Mouse (Mus musculus) neural tube, embryonic 14.5 days (tissue): ENCODE results near the gene Socs7. TPM values are rescaled to one million over a fixed set of nuclear protein-coding genes. Genes with fewer than 3 reads are reported as not detected.
"Not testable (repeated sequence)": the region's sequence is repeated elsewhere in the genome, so short reads cannot be mapped to it uniquely, and the experiment has no call there.

Experiments
- ATAC-seq: fragments of 200-750 bp; cut with Nextera tagmentation; 2 replicates; pipeline ENCODE4 v1.8.0; 2017; ENCODE audit warnings: low read depth, mild to moderate bottlenecking, moderate TSS enrichment, moderate library complexity
- H3K27ac ChIP-seq: fragments of 300-500 bp; sonication (generic); 2 replicates; pipeline ENCODE4 v1.5.1; 2014; ENCODE audit warnings: low read depth, mild to moderate bottlenecking, control low read depth, low read length, moderate library complexity, mixed read lengths
- H3K27me3 ChIP-seq: fragments of 300-500 bp; sonication (generic); 2 replicates; pipeline ENCODE4 v1.6.1; 2014; ENCODE audit warnings: low read length; ENCODE audit not compliant: control insufficient read depth, insufficient read depth
- H3K36me3 ChIP-seq: fragments of 300-500 bp; sonication (generic); 2 replicates; pipeline ENCODE4 v1.6.1; 2014; ENCODE audit warnings: low read length, mixed read lengths; ENCODE audit not compliant: control insufficient read depth, insufficient read depth
- H3K4me1 ChIP-seq: fragments of 300-500 bp; sonication (generic); 2 replicates; pipeline ENCODE4 v1.6.1; 2014; ENCODE audit warnings: low read length; ENCODE audit not compliant: control insufficient read depth, insufficient read depth
- H3K4me2 ChIP-seq: fragments of 300-500 bp; sonication (generic); 2 replicates; pipeline ENCODE4 v1.6.1; 2014; ENCODE audit warnings: mild to moderate bottlenecking, low read depth, low read length, control low read depth
- H3K4me3 ChIP-seq: fragments of 300-500 bp; sonication (generic); 2 replicates; pipeline ENCODE4 v1.5.1; 2014; ENCODE audit warnings: low read depth, low read length, control low read depth, mixed read lengths
- H3K9ac ChIP-seq: fragments of 300-500 bp; sonication (generic); replicated peaks from 2 replicates; pipeline ENCODE4 v1.6.1; 2014; ENCODE audit warnings: low read depth, mild to moderate bottlenecking, control low read depth, low read length, mixed read lengths
- H3K9me3 ChIP-seq: fragments of 300-500 bp; sonication (generic); 2 replicates; pipeline ENCODE4 v1.6.1; 2016; ENCODE audit warnings: low read length; ENCODE audit not compliant: control insufficient read depth
- WGBS: fragments of 180-500 bp; shearing (Covaris S2); extraction: QIAGEN DNeasy Blood & Tissue Kit; methylation state at CpG from one replicate; pipeline ENCODE4 v1.1.7; 2014; 5-methylcytosine and 5-hydroxymethylcytosine counted together
- polyA plus RNA-seq: library from polyadenylated mRNA; unstranded; fragments of >200 nt; fragmentation: Nextera tagmentation; extraction: Ambion mirVana; gene quantifications from 2 replicates; pipeline ENCODE4 v1.2.1, GENCODE M21; 2014

The Socs7 gene
- polyA plus RNA-seq, 1 experiment from 2014 or later = 6.7 TPM

DNA sequence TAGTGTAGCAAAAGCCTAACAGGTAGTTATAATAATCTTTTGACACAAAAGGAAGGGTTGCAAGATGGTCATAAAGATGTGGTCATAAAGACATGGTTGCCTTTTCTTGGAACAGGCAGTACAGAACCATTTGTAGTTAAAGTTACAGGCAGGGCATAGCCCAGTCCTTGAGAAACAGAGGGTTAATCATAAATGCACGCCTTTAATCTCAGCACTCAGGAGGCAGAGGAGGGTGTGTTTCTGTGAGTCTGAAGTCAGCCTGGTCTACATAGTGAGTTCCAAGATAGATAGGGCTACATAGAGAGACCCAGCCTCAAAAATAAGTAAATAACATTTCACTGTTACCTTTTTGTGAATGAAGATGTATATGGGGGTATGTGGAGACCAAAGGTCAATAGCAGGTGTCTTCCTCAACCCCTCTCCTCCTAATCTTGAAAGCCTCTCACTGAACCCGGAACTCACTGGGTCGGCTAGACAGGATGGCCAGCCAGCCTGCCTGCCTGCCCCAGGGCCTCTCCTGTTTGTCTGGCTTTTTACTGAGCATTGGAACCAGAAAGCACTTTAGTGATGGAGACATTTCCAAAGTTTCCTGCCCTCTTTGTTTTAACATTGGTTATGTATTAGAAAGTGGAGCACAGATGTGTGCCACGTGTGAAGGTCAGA is 9.3 kb upstream of the Socs7 start:
- H3K4me2 ChIP-seq = no peak overlapping the region
- ATAC-seq = no peak
- no peak overlapping the region for H3K27ac ChIP-seq
- H3K9me3 ChIP-seq = no peaks in the 10 kb centered on the region
- no peaks in the 10 kb centered on the region for H3K36me3 ChIP-seq
- no peaks in the 10 kb centered on the region for H3K27me3 ChIP-seq
- H3K9ac ChIP-seq = no peak overlapping the region
- 77% methylated on average over 4 of the region's 4 CpGs for WGBS
- H3K4me1 ChIP-seq = peaks cover 24% of the 10 kb centered on the region; the same call in 1 of the 2 replicates
- no peak overlapping the region for H3K4me3 ChIP-seq

DNA sequence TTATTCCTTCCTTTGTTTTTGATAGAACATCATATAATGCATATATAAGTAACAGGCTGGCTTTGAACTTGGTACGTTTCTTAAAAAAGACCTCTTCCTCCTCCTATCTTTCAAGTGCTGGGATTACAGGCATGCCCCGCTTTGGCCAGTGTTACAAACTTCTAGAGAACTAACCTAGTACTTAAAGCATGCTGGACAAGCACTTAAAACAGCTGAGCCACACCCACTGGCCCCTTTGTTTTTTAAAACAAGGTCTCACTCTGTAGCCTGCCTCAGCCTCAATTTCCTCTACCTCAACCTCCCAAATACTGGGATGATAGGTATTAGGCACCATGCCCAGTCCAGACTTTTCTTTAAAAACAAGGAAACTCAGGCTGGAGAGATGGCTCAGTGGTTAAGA is 7.7 kb upstream of the Socs7 start:
- Histone ChIP-seq H3K36me3 (no peaks in the 10 kb centered on the region), H3K4me1 (peaks cover 24% of the 10 kb centered on the region; the same call in 1 of the 2 replicates), H3K27me3 (no peaks in the 10 kb centered on the region), H3K9me3 (no peaks in the 10 kb centered on the region), H3K9ac (no peak overlapping the region), H3K4me3 (no peak overlapping the region), H3K4me2 (no peak overlapping the region), H3K27ac (no peak overlapping the region)
- ATAC-seq = no peak
- 89% methylated on average over 2 of the region's 2 CpGs for WGBS

DNA sequence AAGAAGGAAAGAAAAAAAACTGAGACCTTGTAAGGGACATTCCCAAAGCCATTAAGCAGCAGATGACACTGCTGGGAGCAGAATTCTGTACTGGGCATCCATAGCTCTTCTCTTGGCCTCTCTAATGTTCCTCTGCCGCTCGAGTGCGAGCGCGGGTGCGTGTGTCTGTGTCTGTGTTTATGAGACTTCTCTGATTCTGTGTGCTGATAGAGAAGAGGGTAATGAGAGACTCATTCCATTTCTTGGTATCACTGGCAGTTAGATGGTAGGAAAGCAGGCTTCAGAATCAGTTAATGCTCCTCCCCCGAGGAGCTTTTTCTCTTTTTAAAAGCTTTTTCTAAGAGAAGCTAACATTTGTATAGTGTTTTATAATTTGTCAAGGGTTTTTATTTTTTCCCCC is 7.1 kb upstream of the Socs7 start:
- Histone ChIP-seq H3K4me3 (no peak overlapping the region), H3K36me3 (no peaks in the 10 kb centered on the region), H3K27ac (no peak overlapping the region), H3K4me1 (peaks cover 20% of the 10 kb centered on the region; the same call in 1 of the 2 replicates), H3K9me3 (no peaks in the 10 kb centered on the region), H3K27me3 (no peaks in the 10 kb centered on the region), H3K9ac (no peak overlapping the region), H3K4me2 (no peak overlapping the region)
- no peak for ATAC-seq
- 82% methylated on average over 7 of the region's 7 CpGs for WGBS

DNA sequence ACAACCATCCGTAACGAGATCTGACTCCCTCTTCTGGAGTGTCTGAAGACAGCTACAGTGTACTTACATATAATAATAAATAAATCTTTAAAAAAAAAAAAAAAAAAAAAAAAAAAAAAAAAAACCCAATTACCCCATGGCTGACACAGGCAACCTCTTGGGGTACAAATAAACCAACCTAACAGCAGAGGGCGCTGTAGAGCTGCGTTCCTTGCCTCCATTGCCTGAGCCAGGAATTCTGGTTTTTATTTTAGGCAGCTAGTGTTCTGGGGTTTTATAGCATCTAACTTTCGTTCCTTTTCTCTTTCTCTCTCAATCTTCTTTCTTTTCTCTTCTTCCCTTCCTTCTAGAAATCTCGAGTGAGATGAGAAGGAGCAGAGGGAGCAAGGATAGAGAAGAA is 4.7 kb upstream of the Socs7 start:
- H3K27me3 ChIP-seq, H3K9ac ChIP-seq, ATAC-seq, H3K36me3 ChIP-seq, H3K9me3 ChIP-seq, H3K27ac ChIP-seq, H3K4me1 ChIP-seq, H3K4me3 ChIP-seq, H3K4me2 ChIP-seq: not testable (repeated sequence)
- WGBS = 9% methylated on average over 4 of the region's 6 CpGs

DNA sequence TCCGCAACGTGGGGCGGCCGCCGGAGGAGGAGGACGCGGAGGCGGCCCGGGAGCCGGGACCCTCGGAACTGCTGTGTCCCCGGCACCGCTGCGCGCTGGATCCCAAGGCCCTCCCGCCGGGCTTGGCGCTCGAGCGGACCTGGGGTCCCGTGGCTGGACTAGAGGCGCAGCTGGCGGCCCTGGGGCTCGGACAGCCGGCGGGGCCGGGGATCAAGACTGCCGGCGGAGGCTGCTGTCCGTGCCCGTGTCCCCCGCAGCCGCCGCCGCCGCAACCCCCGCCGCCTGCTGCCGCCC is 245 bp downstream of the Socs7 start:
- peak overlapping the region; percentile 97 for H3K4me2 ChIP-seq
- peaks cover 2% of the 10 kb centered on the region; the same call in 1 of the 2 replicates for H3K27me3 ChIP-seq
- 0% methylated on average over 38 of the region's 39 CpGs for WGBS
- peaks cover 25% of the 10 kb centered on the region for H3K4me1 ChIP-seq
- H3K4me3 ChIP-seq = peak overlapping the region; percentile 98
- H3K9me3 ChIP-seq = no peaks in the 10 kb centered on the region
- peak overlapping the region; percentile 90 for H3K27ac ChIP-seq
- peak overlapping the region; percentile 98 for H3K9ac ChIP-seq
- no peak for ATAC-seq
- H3K36me3 ChIP-seq = no peaks in the 10 kb centered on the region

DNA sequence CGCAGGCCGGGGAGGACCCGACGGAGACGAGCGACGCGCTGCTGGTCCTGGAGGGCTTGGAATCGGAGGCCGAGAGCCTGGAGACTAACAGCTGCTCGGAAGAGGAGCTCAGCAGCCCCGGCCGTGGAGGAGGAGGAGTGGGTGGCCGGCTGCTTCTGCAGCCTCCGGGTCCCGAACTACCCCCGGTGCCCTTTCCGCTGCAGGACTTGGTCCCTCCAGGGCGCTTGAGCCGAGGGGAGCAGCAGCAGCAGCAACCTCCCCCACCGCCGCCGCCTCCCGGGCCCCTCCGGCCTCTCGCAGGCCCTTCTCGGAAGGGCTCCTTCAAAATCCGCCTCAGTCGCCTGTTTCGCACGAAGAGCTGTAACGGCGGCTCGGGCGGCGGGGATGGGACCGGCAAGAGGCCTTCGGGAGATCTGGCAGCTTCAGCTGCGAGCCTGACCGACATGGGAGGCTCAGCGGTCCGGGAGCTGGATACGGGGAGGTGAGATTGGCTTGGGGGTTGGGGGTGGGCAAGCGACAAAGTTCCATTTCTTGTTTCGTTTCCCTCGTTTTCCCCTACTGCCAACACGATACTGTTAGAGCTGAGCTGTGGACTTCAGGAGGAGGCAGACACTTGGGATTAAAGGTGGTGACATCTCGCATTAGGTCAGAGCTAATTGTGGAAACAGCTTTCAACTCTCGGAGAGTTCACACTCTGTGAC is 742 bp downstream of the Socs7 start:
- ATAC-seq = no peak; the same call in 1 of the 2 replicates
- peaks cover 2% of the 10 kb centered on the region; the same call in 1 of the 2 replicates for H3K27me3 ChIP-seq
- no peaks in the 10 kb centered on the region for H3K36me3 ChIP-seq
- H3K27ac ChIP-seq = peak overlapping the region; percentile 90
- H3K9me3 ChIP-seq = no peaks in the 10 kb centered on the region
- H3K4me1 ChIP-seq = peaks cover 25% of the 10 kb centered on the region
- peak overlapping the region; percentile 98 for H3K9ac ChIP-seq
- H3K4me2 ChIP-seq = peak overlapping the region; percentile 97
- WGBS = under 1% methylated on average over 49 of the region's 49 CpGs
- H3K4me3 ChIP-seq = peak overlapping the region; percentile 98

DNA sequence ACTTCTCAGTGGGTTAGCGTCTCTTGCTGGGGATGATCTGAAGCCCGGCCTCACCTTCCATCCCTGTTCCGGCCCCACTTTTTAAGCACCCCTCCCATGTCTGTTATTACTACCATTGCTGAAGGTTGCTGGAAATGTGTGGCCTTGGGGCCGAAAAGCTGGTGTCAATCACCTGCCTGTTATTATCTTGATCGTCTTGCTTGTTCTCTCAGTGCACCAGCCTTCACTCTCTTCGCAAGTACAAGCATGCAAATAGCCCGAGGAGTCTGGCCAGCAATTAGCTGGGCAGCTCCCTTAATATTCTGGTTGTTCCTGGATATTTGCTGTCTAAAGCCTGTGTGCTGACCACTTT is 1.3 kb downstream of the Socs7 start:
- Histone ChIP-seq H3K4me1 (peaks cover 25% of the 10 kb centered on the region), H3K4me3 (peak overlapping the region; percentile 98), H3K27me3 (peaks cover 2% of the 10 kb centered on the region; the same call in 1 of the 2 replicates), H3K36me3 (no peaks in the 10 kb centered on the region), H3K9me3 (no peaks in the 10 kb centered on the region), H3K9ac (peak overlapping the region; percentile 98), H3K4me2 (peak overlapping the region; percentile 97), H3K27ac (no peak overlapping the region)
- ATAC-seq = no peak
- WGBS = 1% methylated on average over 7 of the region's 7 CpGs

DNA sequence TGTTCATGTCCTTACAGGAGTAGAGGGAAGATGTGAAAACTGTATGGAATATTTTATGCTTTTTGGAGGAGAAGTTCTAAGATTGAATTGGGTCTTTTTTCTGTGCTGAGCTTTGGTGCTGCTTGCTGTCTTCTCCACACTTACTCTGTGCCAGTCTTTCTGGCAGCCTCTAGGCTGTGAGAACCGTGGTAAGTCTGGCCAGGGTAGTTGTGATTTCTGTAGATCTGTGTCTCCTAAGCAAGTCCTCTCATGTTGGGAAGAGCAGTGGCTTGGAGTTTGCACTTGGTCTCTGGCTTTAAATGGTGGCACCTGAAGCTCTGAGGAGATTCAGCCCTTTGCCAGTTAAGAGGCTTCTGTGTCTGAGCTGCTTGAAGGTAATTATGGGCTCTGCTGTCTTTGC is 3.2 kb downstream of the Socs7 start:
- no peak overlapping the region for H3K27ac ChIP-seq
- peaks cover 2% of the 10 kb centered on the region; the same call in 1 of the 2 replicates for H3K27me3 ChIP-seq
- no peaks in the 10 kb centered on the region for H3K36me3 ChIP-seq
- H3K9ac ChIP-seq = peak overlapping the region; percentile 98; the same call in 1 of the 2 replicates
- 48% methylated on average over 1 of the region's 1 CpGs for WGBS
- H3K4me3 ChIP-seq = peak overlapping the region; percentile 98
- peak overlapping the region; percentile 97 for H3K4me2 ChIP-seq
- ATAC-seq = no peak
- H3K9me3 ChIP-seq = no peaks in the 10 kb centered on the region
- peaks cover 25% of the 10 kb centered on the region for H3K4me1 ChIP-seq

DNA sequence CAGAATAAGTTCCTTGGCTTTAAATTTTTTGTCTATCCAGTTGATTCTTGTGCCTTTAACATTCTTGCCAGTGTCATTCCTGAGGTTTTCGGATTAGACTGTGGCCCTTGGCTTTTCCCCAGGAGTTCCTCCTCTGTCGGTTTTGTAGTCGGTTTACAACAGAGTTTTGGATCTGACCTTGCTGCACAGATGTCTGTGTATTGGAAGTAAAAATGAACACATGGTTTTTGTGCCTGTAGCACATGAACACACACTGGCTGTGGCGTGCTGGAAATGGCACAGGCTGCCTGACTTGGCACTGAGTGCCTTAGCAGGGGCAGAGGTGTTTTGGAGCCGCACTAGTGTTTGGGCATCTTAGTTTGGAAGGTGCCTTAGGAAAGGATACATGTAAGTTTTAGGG is 6.2 kb downstream of the Socs7 start:
- WGBS = 87% methylated on average over 5 of the region's 5 CpGs
- Histone ChIP-seq H3K9me3 (no peaks in the 10 kb centered on the region), H3K4me1 (peaks cover 28% of the 10 kb centered on the region), H3K36me3 (no peaks in the 10 kb centered on the region), H3K4me2 (no peak overlapping the region), H3K27me3 (no peaks in the 10 kb centered on the region), H3K4me3 (no peak overlapping the region), H3K9ac (no peak overlapping the region), H3K27ac (no peak overlapping the region)
- no peak for ATAC-seq
